Mouse (Mus musculus): ENCODE data around the gene Tctex1d4.

DNA sequence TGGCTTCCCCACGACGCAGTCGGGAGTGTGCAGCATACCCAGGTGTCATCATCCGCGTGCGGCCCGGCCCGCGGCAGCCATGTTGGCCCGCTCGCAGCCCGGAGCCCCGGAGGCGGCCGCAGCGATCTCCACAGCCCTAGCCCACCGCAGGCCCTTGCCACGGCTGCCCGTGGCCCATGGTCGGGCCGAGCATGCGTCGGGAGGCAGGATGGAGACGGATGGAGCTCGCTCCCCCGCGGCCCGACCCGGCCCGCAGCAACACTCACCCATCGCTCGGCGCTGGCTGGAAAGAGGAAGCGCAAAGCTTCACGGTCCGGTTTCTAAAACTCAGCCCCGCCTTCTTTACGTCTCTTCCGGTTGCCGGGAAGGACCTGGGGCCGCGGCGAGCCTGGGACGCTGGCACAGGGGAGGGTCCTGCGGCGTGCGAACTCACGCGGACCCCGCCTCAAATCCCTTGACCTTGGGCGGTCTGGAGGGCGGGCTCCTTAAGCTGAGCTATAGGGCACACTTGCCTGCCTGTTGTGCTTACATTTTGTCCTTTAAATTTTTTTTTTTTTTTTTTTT, 29.3 kb downstream of the Tctex1d4 start, which contains the start of gene Rps8:
- TF ChIP-seq EP300 (optimal IDR thresholded peaks at IDR 0.05) (no peak), CTCF (IDR thresholded peaks at IDR 0.05; ENCODE audit: low read depth) (no peak)

All from stomach, postnatal 0 days (tissue).